Mouse (Mus musculus): ENCODE data around the gene Retreg3. TPM values are rescaled to one million over a fixed set of nuclear protein-coding genes. Genes with fewer than 3 reads are reported as not detected.
"Not testable (repeated sequence)": the region's sequence is repeated elsewhere in the genome, so short reads cannot be mapped to it uniquely, and the experiment has no call there.

The Retreg3 gene
- polyA plus RNA-seq, 1 experiment from 2014 or later, result 10.5 TPM

DNA sequence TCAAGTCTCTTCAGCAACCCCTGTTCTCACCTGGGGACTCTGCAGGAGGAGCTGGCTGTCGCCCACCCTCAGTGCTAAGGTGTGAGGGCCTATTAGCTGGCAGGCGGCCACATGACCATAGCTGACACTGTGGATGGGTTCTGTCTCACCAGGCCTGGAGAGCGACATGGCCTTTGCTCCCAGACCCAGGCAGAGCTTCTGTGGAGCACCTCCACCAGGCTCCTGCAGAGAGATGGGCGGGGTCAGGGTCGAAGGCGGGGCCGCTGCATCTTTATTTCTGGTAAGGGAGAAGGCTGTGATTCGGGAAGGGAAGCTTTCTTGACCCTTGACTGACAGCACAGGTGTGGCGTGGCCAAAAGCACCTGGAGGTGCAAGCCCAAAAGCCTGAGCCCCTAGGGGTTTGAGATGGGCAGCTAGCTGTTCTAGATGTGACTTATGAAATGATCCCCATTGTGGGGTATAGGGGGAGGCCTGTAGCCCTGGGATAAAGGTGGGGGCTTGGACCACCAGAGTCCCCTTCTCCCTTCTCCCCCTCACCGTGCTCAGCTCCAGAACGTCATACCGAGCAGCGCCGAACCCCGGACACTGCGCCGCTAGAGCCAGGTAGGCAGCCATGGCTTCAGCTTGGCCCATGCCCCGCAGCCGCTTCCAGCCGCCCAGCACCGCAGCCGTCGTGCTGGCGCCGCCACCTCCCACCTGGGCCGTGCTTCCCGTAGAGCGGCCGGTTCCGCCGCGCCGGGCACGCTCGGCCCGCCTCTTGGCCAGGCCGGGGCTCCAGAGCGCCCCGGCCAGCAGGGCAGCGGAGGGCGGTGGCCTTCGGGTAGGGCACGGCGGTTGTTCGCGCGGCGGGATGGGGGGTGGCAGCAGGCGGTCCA, 44.0 kb upstream of the Retreg3 start:
- Histone ChIP-seq H3K9ac (ENCODE audit: low read depth, low read length) (peak overlapping the region; percentile 28; the same call in 1 of the 2 replicates), H3K4me3 (ENCODE audit: low read length) (peak overlapping the region; percentile 34), H3K27me3 (ENCODE audit: control insufficient read depth, insufficient read depth, low read length) (peaks cover 48% of the 10 kb centered on the region), H3K4me2 (replicated peaks; ENCODE audit: low read depth, low read length) (peak overlapping the region; percentile 60), H3K36me3 (ENCODE audit: control insufficient read depth, insufficient read depth, low read length) (peaks cover 52% of the 10 kb centered on the region), H3K9me3 (ENCODE audit: control insufficient read depth, low read length) (no peaks in the 10 kb centered on the region), H3K27ac (ENCODE audit: low read depth, low read length) (no peak overlapping the region), H3K4me1 (ENCODE audit: control insufficient read depth, insufficient read depth, low read length) (peaks cover 25% of the 10 kb centered on the region)
- WGBS, result 30% methylated on average over 49 of the region's 49 CpGs
- ATAC-seq (ENCODE audit: low FRiP score, low TSS enrichment), result peak; percentile 16; the same call in 1 of the 2 replicates

DNA sequence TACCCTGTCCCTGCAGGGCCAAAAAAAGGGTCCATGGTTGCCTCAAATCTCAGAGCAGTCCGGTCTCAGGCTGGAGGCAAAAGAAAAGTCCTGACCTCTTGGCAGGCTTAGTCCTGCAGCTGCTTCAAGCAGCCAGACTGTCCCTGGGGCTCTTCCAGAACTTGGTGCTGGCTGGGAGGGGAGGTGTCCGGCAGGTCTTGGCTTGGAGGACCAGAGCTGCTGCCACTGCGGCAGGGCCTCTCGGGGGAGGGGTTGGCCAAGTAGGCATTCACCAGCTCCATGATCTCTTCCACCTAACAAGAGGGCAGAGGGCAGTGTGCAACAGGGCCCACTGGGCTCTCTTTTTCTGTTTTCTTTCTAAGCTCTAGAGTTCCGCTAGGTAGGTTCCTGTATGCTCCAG, 43.1 kb upstream of the Retreg3 start:
- no peak overlapping the region for H3K9ac ChIP-seq (ENCODE audit: low read depth, low read length)
- peaks cover 15% of the 10 kb centered on the region; the same call in 1 of the 2 replicates for H3K4me1 ChIP-seq (ENCODE audit: control insufficient read depth, insufficient read depth, low read length)
- H3K4me3 ChIP-seq (ENCODE audit: low read length), result no peak overlapping the region
- H3K36me3 ChIP-seq (ENCODE audit: control insufficient read depth, insufficient read depth, low read length), result peaks cover 48% of the 10 kb centered on the region
- WGBS, result 57% methylated on average over 5 of the region's 5 CpGs
- no peak for ATAC-seq (ENCODE audit: low FRiP score, low TSS enrichment)
- H3K27ac ChIP-seq (ENCODE audit: low read depth, low read length), result no peak overlapping the region
- H3K9me3 ChIP-seq (ENCODE audit: control insufficient read depth, low read length), result no peaks in the 10 kb centered on the region
- peaks cover 42% of the 10 kb centered on the region for H3K27me3 ChIP-seq (ENCODE audit: control insufficient read depth, insufficient read depth, low read length)
- H3K4me2 ChIP-seq (replicated peaks; ENCODE audit: low read depth, low read length), result no peak overlapping the region

DNA sequence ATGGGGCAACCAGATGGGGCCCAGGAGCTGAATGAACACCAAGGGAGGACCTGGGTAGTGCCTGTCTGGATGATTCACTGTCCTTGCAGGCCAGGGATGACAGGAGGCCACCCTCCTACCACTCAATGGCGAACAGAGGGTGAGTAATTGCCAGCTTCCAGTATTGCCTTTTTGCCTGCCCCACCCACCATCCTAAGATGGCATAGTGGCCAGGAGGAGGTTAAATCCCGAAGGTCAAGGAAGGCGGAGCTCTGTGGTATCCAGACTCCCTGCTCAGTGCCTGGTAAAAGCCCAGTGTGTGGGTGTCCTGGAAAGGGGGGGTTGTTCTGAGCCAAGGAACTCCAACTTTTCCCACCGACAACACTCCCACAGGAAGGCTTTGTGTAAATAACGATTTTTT, 42.6 kb upstream of the Retreg3 start:
- Histone ChIP-seq H3K36me3 (ENCODE audit: control insufficient read depth, insufficient read depth, low read length) (peaks cover 43% of the 10 kb centered on the region), H3K9me3 (ENCODE audit: control insufficient read depth, low read length) (no peaks in the 10 kb centered on the region), H3K9ac (ENCODE audit: low read depth, low read length) (no peak overlapping the region), H3K4me2 (replicated peaks; ENCODE audit: low read depth, low read length) (no peak overlapping the region), H3K27ac (ENCODE audit: low read depth, low read length) (no peak overlapping the region), H3K27me3 (ENCODE audit: control insufficient read depth, insufficient read depth, low read length) (peaks cover 37% of the 10 kb centered on the region), H3K4me3 (ENCODE audit: low read length) (no peak overlapping the region), H3K4me1 (ENCODE audit: control insufficient read depth, insufficient read depth, low read length) (peaks cover 15% of the 10 kb centered on the region; the same call in 1 of the 2 replicates)
- ATAC-seq (ENCODE audit: low FRiP score, low TSS enrichment), result no peak
- WGBS, result 56% methylated on average over 5 of the region's 5 CpGs

DNA sequence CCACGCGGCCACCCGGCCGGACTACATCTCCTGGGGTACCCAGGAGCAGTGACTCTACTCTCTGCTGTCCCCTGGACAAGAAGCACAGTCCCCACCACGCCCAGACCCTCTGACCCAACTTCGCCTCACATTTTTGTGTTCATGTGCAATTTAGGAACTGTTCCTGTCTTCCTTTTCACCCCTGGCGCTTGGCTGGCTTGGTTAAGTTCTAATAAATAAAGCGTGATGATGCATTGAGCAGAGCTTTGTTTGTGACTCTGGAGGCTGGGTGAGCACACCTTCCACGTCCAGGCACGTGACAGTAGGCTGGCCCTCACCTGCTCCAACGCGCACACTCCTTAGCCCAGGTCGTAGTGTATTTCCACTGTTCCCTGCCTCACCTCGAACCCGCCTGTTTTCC, 41.9 kb upstream of the Retreg3 start:
- H3K9ac ChIP-seq (ENCODE audit: low read depth, low read length), result no peak overlapping the region
- H3K4me3 ChIP-seq (ENCODE audit: low read length), result no peak overlapping the region
- H3K9me3 ChIP-seq (ENCODE audit: control insufficient read depth, low read length), result no peaks in the 10 kb centered on the region
- ATAC-seq (ENCODE audit: low FRiP score, low TSS enrichment), result no peak
- WGBS, result 86% methylated on average over 15 of the region's 15 CpGs
- no peak overlapping the region for H3K4me2 ChIP-seq (replicated peaks; ENCODE audit: low read depth, low read length)
- peaks cover 36% of the 10 kb centered on the region for H3K36me3 ChIP-seq (ENCODE audit: control insufficient read depth, insufficient read depth, low read length)
- peaks cover 15% of the 10 kb centered on the region; the same call in 1 of the 2 replicates for H3K4me1 ChIP-seq (ENCODE audit: control insufficient read depth, insufficient read depth, low read length)
- H3K27me3 ChIP-seq (ENCODE audit: control insufficient read depth, insufficient read depth, low read length), result peaks cover 30% of the 10 kb centered on the region
- no peak overlapping the region for H3K27ac ChIP-seq (ENCODE audit: low read depth, low read length)

DNA sequence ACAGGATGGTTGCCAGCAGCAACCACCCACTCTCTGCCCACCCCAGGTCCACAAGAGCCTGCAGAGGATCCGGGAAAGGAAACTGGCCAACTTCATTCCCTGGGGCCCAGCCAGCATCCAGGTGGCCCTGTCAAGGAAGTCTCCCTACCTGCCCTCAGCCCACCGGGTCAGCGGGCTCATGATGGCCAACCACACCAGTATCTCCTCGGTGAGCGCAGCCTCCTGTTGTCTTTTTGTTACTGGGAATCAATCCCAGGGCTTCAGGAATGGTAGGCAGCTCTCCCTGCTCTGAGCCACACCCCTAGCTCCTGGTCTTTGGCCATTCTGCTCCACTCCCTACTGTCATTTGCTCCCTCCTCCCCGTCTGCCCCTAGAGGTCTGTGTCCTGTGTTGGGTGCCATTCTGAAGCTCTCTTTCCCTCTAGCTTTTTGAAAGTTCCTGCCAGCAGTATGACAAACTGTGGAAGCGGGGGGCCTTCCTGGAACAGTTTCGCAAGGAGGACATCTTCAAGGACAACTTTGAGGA, 41.4 kb upstream of the Retreg3 start:
- H3K4me3 ChIP-seq (ENCODE audit: low read length); H3K4me2 ChIP-seq (replicated peaks; ENCODE audit: low read depth, low read length); H3K27ac ChIP-seq (ENCODE audit: low read depth, low read length); H3K9ac ChIP-seq (ENCODE audit: low read depth, low read length); ATAC-seq (ENCODE audit: low FRiP score, low TSS enrichment); H3K9me3 ChIP-seq (ENCODE audit: control insufficient read depth, low read length): not testable (repeated sequence)
- H3K36me3 ChIP-seq (ENCODE audit: control insufficient read depth, insufficient read depth, low read length), result peaks cover 31% of the 10 kb centered on the region
- WGBS, result 81% methylated on average over 5 of the region's 8 CpGs
- H3K27me3 ChIP-seq (ENCODE audit: control insufficient read depth, insufficient read depth, low read length), result peaks cover 25% of the 10 kb centered on the region
- H3K4me1 ChIP-seq (ENCODE audit: control insufficient read depth, insufficient read depth, low read length), result peaks cover 20% of the 10 kb centered on the region; the same call in 1 of the 2 replicates

DNA sequence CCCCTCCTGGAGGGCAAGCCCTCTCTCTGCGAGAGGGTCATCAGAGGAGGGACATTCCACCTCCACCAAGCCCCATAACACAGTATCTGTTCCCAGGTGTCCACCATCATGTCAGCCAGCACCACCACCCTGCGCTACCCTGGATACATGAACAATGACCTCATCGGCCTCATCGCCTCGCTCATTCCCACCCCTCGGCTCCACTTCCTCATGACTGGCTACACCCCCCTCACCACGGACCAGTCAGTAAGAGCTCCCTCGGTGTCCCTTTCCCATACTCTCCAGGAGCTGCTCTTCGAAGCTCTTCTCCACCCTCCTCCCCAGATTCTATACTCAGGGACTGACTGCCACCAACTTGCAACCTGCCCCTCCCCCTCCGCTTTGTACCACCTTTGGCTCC, 40.5 kb upstream of the Retreg3 start:
- Histone ChIP-seq H3K4me1 (ENCODE audit: control insufficient read depth, insufficient read depth, low read length) (peaks cover 24% of the 10 kb centered on the region), H3K36me3 (ENCODE audit: control insufficient read depth, insufficient read depth, low read length) (peaks cover 30% of the 10 kb centered on the region), H3K27me3 (ENCODE audit: control insufficient read depth, insufficient read depth, low read length) (peaks cover 21% of the 10 kb centered on the region)
- WGBS, result 78% methylated on average over 8 of the region's 10 CpGs
- H3K27ac ChIP-seq (ENCODE audit: low read depth, low read length); H3K9ac ChIP-seq (ENCODE audit: low read depth, low read length); H3K4me3 ChIP-seq (ENCODE audit: low read length); H3K9me3 ChIP-seq (ENCODE audit: control insufficient read depth, low read length); ATAC-seq (ENCODE audit: low FRiP score, low TSS enrichment); H3K4me2 ChIP-seq (replicated peaks; ENCODE audit: low read depth, low read length): not testable (repeated sequence)

DNA sequence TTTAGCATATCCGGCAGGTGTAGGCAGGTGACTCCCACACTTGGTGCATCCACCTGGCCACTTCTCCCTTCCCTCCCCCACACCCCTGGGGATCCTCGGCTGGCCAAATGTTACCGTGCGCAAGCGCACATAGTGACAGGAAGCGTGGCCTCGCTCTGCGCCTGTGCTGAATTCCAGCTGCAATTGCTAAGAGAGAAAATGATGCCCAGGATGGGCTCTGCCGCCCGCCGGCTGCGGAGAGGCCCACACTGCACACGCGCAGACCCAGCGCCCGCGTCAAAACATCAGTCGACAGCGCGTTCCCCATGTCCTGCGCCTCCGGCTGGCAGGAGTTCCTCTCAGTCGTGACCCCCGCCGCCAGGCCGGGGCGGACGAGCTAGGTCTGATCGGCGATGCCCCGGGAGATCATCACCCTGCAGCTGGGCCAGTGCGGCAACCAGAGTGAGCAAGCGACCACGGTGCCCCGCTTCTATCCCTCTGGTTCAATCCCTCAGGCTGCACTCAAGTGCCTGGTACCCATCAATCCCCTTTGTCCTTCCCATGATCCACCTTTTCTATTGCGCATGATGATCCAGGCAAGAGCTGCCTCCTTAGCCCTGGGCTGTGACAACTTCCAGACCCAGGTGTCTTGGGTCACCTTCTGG, 36.2 kb upstream of the Retreg3 start, which contains the start of gene Tubg2:
Gene Tubg2, plus strand, starts transcription at position 180 of the 644 bp plus-strand sequence.
- peak within 1 kb of the TSS; percentile 81 for H3K4me2 ChIP-seq (replicated peaks; ENCODE audit: low read depth, low read length)
- no peaks in the 10 kb centered on the region for H3K36me3 ChIP-seq (ENCODE audit: control insufficient read depth, insufficient read depth, low read length)
- H3K27me3 ChIP-seq (ENCODE audit: control insufficient read depth, insufficient read depth, low read length), result no peaks in the 10 kb centered on the region
- 2% methylated on average over 36 of the region's 36 CpGs for WGBS
- peak within 1 kb of the TSS; percentile 41 for H3K4me3 ChIP-seq (ENCODE audit: low read length)
- no peaks in the 10 kb centered on the region for H3K9me3 ChIP-seq (ENCODE audit: control insufficient read depth, low read length)
- peak within 1 kb of the TSS; percentile 58 for H3K9ac ChIP-seq (ENCODE audit: low read depth, low read length)
- H3K4me1 ChIP-seq (ENCODE audit: control insufficient read depth, insufficient read depth, low read length), result peaks cover 12% of the 10 kb centered on the region; the same call in 1 of the 2 replicates
- peak within 1 kb of the TSS; percentile 57 for H3K27ac ChIP-seq (ENCODE audit: low read depth, low read length)
- peak; percentile 76 for ATAC-seq (ENCODE audit: low FRiP score, low TSS enrichment)

DNA sequence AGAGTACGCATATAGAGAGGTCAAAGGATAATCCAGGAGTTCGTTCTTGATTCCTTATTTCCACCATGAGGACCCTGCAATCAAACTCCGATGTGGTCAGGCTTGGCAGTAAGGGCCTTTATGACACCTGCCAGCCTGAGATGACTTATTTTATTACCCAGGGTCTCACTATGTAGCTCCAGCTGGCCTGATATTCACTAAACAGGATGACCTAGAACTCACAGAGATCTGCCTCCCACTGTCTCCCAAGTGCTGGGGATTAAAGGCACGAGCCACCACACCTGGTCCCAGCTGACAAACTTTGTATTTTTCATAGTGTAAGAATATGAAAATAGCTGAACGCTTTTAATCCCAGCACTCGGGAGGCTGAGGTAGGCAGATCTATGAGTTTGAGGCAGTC, 35.5 kb upstream of the Retreg3 start:
- no peak for ATAC-seq (ENCODE audit: low FRiP score, low TSS enrichment)
- Histone ChIP-seq H3K4me3 (ENCODE audit: low read length) (no peak overlapping the region), H3K27ac (ENCODE audit: low read depth, low read length) (no peak overlapping the region), H3K4me1 (ENCODE audit: control insufficient read depth, insufficient read depth, low read length) (peaks cover 12% of the 10 kb centered on the region; the same call in 1 of the 2 replicates), H3K27me3 (ENCODE audit: control insufficient read depth, insufficient read depth, low read length) (no peaks in the 10 kb centered on the region), H3K4me2 (replicated peaks; ENCODE audit: low read depth, low read length) (peak overlapping the region; percentile 81; the same call in 1 of the 2 replicates), H3K9ac (ENCODE audit: low read depth, low read length) (no peak overlapping the region), H3K36me3 (ENCODE audit: control insufficient read depth, insufficient read depth, low read length) (no peaks in the 10 kb centered on the region), H3K9me3 (ENCODE audit: control insufficient read depth, low read length) (no peaks in the 10 kb centered on the region)
- WGBS, result 67% methylated on average over 6 of the region's 6 CpGs
